8 mouse cellular contexts compared by ENCODE assay signal in the genomic region with DNA sequence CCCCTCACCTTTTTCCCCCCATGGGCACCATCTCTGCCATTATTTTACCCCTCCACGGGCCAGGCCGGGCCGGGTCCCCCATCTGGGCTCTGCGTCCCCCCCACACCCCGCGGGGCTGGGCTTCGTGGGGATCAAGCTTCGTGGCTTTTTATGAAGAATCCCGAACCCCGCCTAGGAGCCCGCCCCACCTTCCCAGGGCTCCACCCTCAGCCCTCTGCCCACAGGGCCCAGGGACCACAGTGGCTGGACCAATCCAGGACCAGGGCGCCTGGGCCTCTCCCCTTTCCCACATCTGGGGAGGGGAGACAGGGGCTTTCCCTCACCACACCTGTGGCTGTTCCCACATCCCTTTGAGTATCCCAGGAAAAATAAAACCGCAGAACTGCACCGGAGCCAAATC. TPM values are rescaled to one million over a fixed set of nuclear protein-coding genes. Genes with fewer than 3 reads are reported as not detected.
DNase-seq lines count a peak whose midpoint lies in the region; ATAC-seq and TF ChIP-seq lines count a peak whose summit lies in the region.

No protein-coding gene starts in this region.

- ATAC-seq in heart, postnatal 0 days (ENCODE audit: insufficient read depth, low read depth), result no peak
- peak; percentile 26 for ATAC-seq in hindbrain, embryonic 12.5 days (ENCODE audit: low FRiP score)
- ATAC-seq in midbrain, embryonic 14.5 days (ENCODE audit: low FRiP score, low TSS enrichment), result no peak

- H3K27ac ChIP-seq in heart, postnatal 0 days (ENCODE audit: low read depth), result no peak overlapping the region
- no peak overlapping the region for H3K27ac ChIP-seq in bone marrow macrophage, adult 2 months (ENCODE audit: insufficient read depth, low read depth, low read length)
- peak overlapping the region; percentile 86 for H3K27ac ChIP-seq in hindbrain, embryonic 12.5 days
- H3K27ac ChIP-seq in midbrain, embryonic 14.5 days (replicated peaks; ENCODE audit: low read depth, low read length), result peak overlapping the region; percentile 83

- H3K4me3 ChIP-seq in heart, postnatal 0 days (ENCODE audit: low read depth, low read length), result peak overlapping the region; percentile 44
- H3K4me3 ChIP-seq in bone marrow macrophage, adult 2 months (ENCODE audit: insufficient read depth, low read length), result peak overlapping the region; percentile 62
- peak overlapping the region; percentile 51 for H3K4me3 ChIP-seq in hindbrain, embryonic 12.5 days
- H3K4me3 ChIP-seq in midbrain, embryonic 14.5 days (replicated peaks; ENCODE audit: low read depth, low read length), result peak overlapping the region; percentile 53

- H3K9me3 ChIP-seq in heart, postnatal 0 days (replicated peaks; ENCODE audit: control insufficient read depth, low read length), result no peaks in the 10 kb centered on the region
- no peaks in the 10 kb centered on the region for H3K9me3 ChIP-seq in hindbrain, embryonic 12.5 days (replicated peaks)
- no peaks in the 10 kb centered on the region for H3K9me3 ChIP-seq in midbrain, embryonic 14.5 days (ENCODE audit: control insufficient read depth, low read length)

- TF ChIP-seq CTCF in heart, postnatal 0 days (IDR thresholded peaks at IDR 0.05; ENCODE audit: low read depth), result no peak
- no peak for TF ChIP-seq CTCF in bone marrow macrophage, adult 2 months (IDR thresholded peaks at IDR 0.05; ENCODE audit: low read depth, low read length)

- TF ChIP-seq EP300 in heart, postnatal 0 days (IDR thresholded peaks at IDR 0.05; ENCODE audit: low read depth), result no peak

- 4% methylated on average over 13 of the region's 14 CpGs for WGBS in heart, postnatal 0 days
- WGBS in hindbrain, embryonic 12.5 days, result 1% methylated on average over 14 of the region's 14 CpGs
- under 1% methylated on average over 14 of the region's 14 CpGs for WGBS in midbrain, embryonic 14.5 days

- H3K4me1 ChIP-seq in heart, postnatal 0 days (ENCODE audit: control insufficient read depth, insufficient read depth), result no peaks in the 10 kb centered on the region
- no peaks in the 10 kb centered on the region for H3K4me1 ChIP-seq in bone marrow macrophage, adult 2 months (ENCODE audit: control insufficient read depth, insufficient read depth, low read length)
- H3K4me1 ChIP-seq in hindbrain, embryonic 12.5 days, result peaks cover 36% of the 10 kb centered on the region
- H3K4me1 ChIP-seq in midbrain, embryonic 14.5 days (ENCODE audit: control insufficient read depth, insufficient read depth, low read length), result peaks cover 25% of the 10 kb centered on the region

- no peak for DNase-seq in heart, postnatal 0 days (ENCODE audit: low spot score)
- no peak for DNase-seq in heart, adult 9 months (ENCODE audit: low spot score in 2 of 2)
- DNase-seq in midbrain, embryonic 14.5 days, result peak; percentile 37
- DNase-seq in urinary bladder, adult 2 months (ENCODE audit: low spot score), result no peak
- no peak for DNase-seq in gastrocnemius, adult 18-20 months (ENCODE audit: low spot score)
- no peak for DNase-seq in lung, postnatal 4 days

- no peak for TF ChIP-seq POLR2A in bone marrow macrophage, adult 2 months (IDR thresholded peaks at IDR 0.05; ENCODE audit: borderline replicate concordance, low read depth, low read length)

- H3K4me2 ChIP-seq in heart, postnatal 0 days (ENCODE audit: low read depth, low read length), result peak overlapping the region; percentile 87
- H3K4me2 ChIP-seq in hindbrain, embryonic 12.5 days (replicated peaks), result peak overlapping the region; percentile 97
- peak overlapping the region; percentile 97 for H3K4me2 ChIP-seq in midbrain, embryonic 14.5 days (ENCODE audit: low read length)

- H3K9ac ChIP-seq in heart, postnatal 0 days (replicated peaks; ENCODE audit: low read depth, low read length), result peak overlapping the region; percentile 27; the same call in 1 of the 2 replicates
- H3K9ac ChIP-seq in hindbrain, embryonic 12.5 days, result peak overlapping the region; percentile 75
- H3K9ac ChIP-seq in midbrain, embryonic 14.5 days (replicated peaks; ENCODE audit: low read length), result peak overlapping the region; percentile 77

- no peaks in the 10 kb centered on the region for H3K36me3 ChIP-seq in heart, postnatal 0 days (replicated peaks; ENCODE audit: control insufficient read depth, insufficient read depth, low read length)
- no peaks in the 10 kb centered on the region for H3K36me3 ChIP-seq in hindbrain, embryonic 12.5 days
- H3K36me3 ChIP-seq in midbrain, embryonic 14.5 days (ENCODE audit: control insufficient read depth, insufficient read depth, low read length), result no peaks in the 10 kb centered on the region

- H3K27me3 ChIP-seq in heart, postnatal 0 days (ENCODE audit: control insufficient read depth, insufficient read depth, low read length), result peaks cover 23% of the 10 kb centered on the region
- H3K27me3 ChIP-seq in hindbrain, embryonic 12.5 days, result peaks cover 24% of the 10 kb centered on the region
- H3K27me3 ChIP-seq in midbrain, embryonic 14.5 days (ENCODE audit: control insufficient read depth, insufficient read depth, low read length), result no peaks in the 10 kb centered on the region

RNA-seq across cellular contexts. Expression of a gene that starts 7.0 kb away (rescaled TPM):
- 58.4 and 58.6 TPM in 2 replicates for total RNA-seq in heart, postnatal 0 days (2014; rRNA removed; ENCODE audit: low replicate concordance)
- polyA plus RNA-seq in heart, postnatal 0 days (2015; fragmentation: Nextera tagmentation; extraction: Ambion mirVana), result 69.0 and 74.7 TPM in 2 replicates
- polyA plus RNA-seq in bone marrow macrophage, adult 2 months (2012; ENCODE audit: insufficient read depth, insufficient read length, missing spikeins), result 29.4 and 32.6 TPM in 2 replicates
- 44.7 and 50.6 TPM in 2 replicates for polyA plus RNA-seq in hindbrain, embryonic 12.5 days (2016; fragmentation: Nextera tagmentation; extraction: Ambion mirVana)
- polyA plus RNA-seq in midbrain, embryonic 14.5 days (2014; fragmentation: Nextera tagmentation; extraction: Ambion mirVana), result 43.0 and 52.2 TPM in 2 replicates
- polyA plus RNA-seq in urinary bladder, adult 2 months (2012; rRNA removed), result 49.8 and 54.0 TPM in 2 replicates
- total RNA-seq in gastrocnemius, adult 18-20 months (2021), result 10 to 100 TPM; 36.3 to 36.9 TPM

Comparison
In these comparisons a context has a peak if more than half of its experiments do, and no peak if none do; other contexts are left out.
1. H3K27ac ChIP-seq: peak in hindbrain, embryonic 12.5 days (single experiment) and midbrain, embryonic 14.5 days (single experiment); none in heart, postnatal 0 days (single experiment) and bone marrow macrophage, adult 2 months (single experiment).
2. H3K9ac ChIP-seq: peak in every context shown above with its lines; median percentile 77 in midbrain, embryonic 14.5 days; 75 in hindbrain, embryonic 12.5 days; 27 in heart, postnatal 0 days.
3. Peak in every context shown above with its lines, with median percentiles within 50 percentile points of each other: H3K4me2 ChIP-seq and H3K4me3 ChIP-seq.